Mouse (Mus musculus): Measurements from ENCODE around the gene Arhgef39. TPM values are rescaled to one million over a fixed set of nuclear protein-coding genes. Genes with fewer than 3 reads are reported as not detected.

The Arhgef39 gene
- polyA plus RNA-seq, 1 experiment: 12.7 TPM

GRCm38 (mm10) chr4:43519551-43519950 lies 20.1 kb upstream of the Arhgef39 start:
- H3K36me3 ChIP-seq (ENCODE audit: control insufficient read depth, insufficient read depth, low read length): no peaks in the 10 kb centered on the region
- H3K4me1 ChIP-seq (ENCODE audit: control insufficient read depth, insufficient read depth, insufficient read length): peaks cover 8% of the 10 kb centered on the region; the same call in 1 of the 2 replicates
- 82% methylated on average over 10 of the region's 10 CpGs for WGBS
- TF ChIP-seq CTCF (IDR thresholded peaks at IDR 0.05; ENCODE audit: extremely low read depth, insufficient read depth, insufficient read length, insufficient replicate concordance) (no peak), POLR2A (IDR thresholded peaks at IDR 0.05; ENCODE audit: low read depth, low read length) (no peak)
- DNase-seq (ENCODE audit: low read depth in 1 of 2, low spot score in 2 of 2): no peak
- no peak overlapping the region for H3K27ac ChIP-seq (ENCODE audit: insufficient read depth, low read length)
- no peak overlapping the region for H3K4me3 ChIP-seq (ENCODE audit: extremely low read depth, insufficient read depth, insufficient read length)
- H3K27me3 ChIP-seq (ENCODE audit: control insufficient read depth, insufficient read depth, low read length): peaks cover 11% of the 10 kb centered on the region

- Histone ChIP-seq H3K36me3 (ENCODE audit: control insufficient read depth, insufficient read depth, low read length) (no peaks in the 10 kb centered on the region), H3K27ac (ENCODE audit: insufficient read depth, low read length) (no peak overlapping the region), H3K4me1 (ENCODE audit: control insufficient read depth, insufficient read depth, insufficient read length) (no peaks in the 10 kb centered on the region; the same call in 1 of the 2 replicates), H3K27me3 (ENCODE audit: control insufficient read depth, insufficient read depth, low read length) (no peaks in the 10 kb centered on the region), H3K4me3 (ENCODE audit: extremely low read depth, insufficient read depth, insufficient read length) (no peak overlapping the region)
- no peak for DNase-seq (ENCODE audit: low read depth in 1 of 2, low spot score in 2 of 2)
- 77% methylated on average over 11 of the region's 11 CpGs for WGBS
- TF ChIP-seq POLR2A (IDR thresholded peaks at IDR 0.05; ENCODE audit: low read depth, low read length) (no peak), CTCF (IDR thresholded peaks at IDR 0.05; ENCODE audit: extremely low read depth, insufficient read depth, insufficient read length, insufficient replicate concordance) (no peak)
Observed at GRCm38 (mm10) chr4:43515764-43516708, 16.5 kb upstream of the Arhgef39 start.

GRCm38 (mm10) chr4:43513791-43514190 lies 14.3 kb upstream of the Arhgef39 start:
- Histone ChIP-seq H3K4me3 (ENCODE audit: extremely low read depth, insufficient read depth, insufficient read length) (no peak overlapping the region), H3K27me3 (ENCODE audit: control insufficient read depth, insufficient read depth, low read length) (no peaks in the 10 kb centered on the region), H3K36me3 (ENCODE audit: control insufficient read depth, insufficient read depth, low read length) (no peaks in the 10 kb centered on the region), H3K4me1 (ENCODE audit: control insufficient read depth, insufficient read depth, insufficient read length) (no peaks in the 10 kb centered on the region), H3K27ac (ENCODE audit: insufficient read depth, low read length) (no peak overlapping the region)
- WGBS: 90% methylated on average over 4 of the region's 4 CpGs
- no peak for DNase-seq (ENCODE audit: low read depth in 1 of 2, low spot score in 2 of 2)
- TF ChIP-seq CTCF (IDR thresholded peaks at IDR 0.05; ENCODE audit: extremely low read depth, insufficient read depth, insufficient read length, insufficient replicate concordance) (no peak), POLR2A (IDR thresholded peaks at IDR 0.05; ENCODE audit: low read depth, low read length) (no peak)

GRCm38 (mm10) chr4:43513300-43513699 lies 13.8 kb upstream of the Arhgef39 start:
- TF ChIP-seq CTCF (IDR thresholded peaks at IDR 0.05; ENCODE audit: extremely low read depth, insufficient read depth, insufficient read length, insufficient replicate concordance): no peak
- no peak for TF ChIP-seq POLR2A (IDR thresholded peaks at IDR 0.05; ENCODE audit: low read depth, low read length)
- H3K4me3 ChIP-seq (ENCODE audit: extremely low read depth, insufficient read depth, insufficient read length): no peak overlapping the region
- no peak overlapping the region for H3K27ac ChIP-seq (ENCODE audit: insufficient read depth, low read length)
- no peaks in the 10 kb centered on the region for H3K36me3 ChIP-seq (ENCODE audit: control insufficient read depth, insufficient read depth, low read length)
- no peaks in the 10 kb centered on the region for H3K4me1 ChIP-seq (ENCODE audit: control insufficient read depth, insufficient read depth, insufficient read length)
- H3K27me3 ChIP-seq (ENCODE audit: control insufficient read depth, insufficient read depth, low read length): no peaks in the 10 kb centered on the region
- 90% methylated on average over 4 of the region's 4 CpGs for WGBS
- DNase-seq (ENCODE audit: low read depth in 1 of 2, low spot score in 2 of 2): no peak

GRCm38 (mm10) chr4:43512653-43513052 lies 13.2 kb upstream of the Arhgef39 start:
- TF ChIP-seq POLR2A (IDR thresholded peaks at IDR 0.05; ENCODE audit: low read depth, low read length): no peak
- TF ChIP-seq CTCF (IDR thresholded peaks at IDR 0.05; ENCODE audit: extremely low read depth, insufficient read depth, insufficient read length, insufficient replicate concordance): no peak
- Histone ChIP-seq H3K4me3 (ENCODE audit: extremely low read depth, insufficient read depth, insufficient read length) (no peak overlapping the region), H3K27ac (ENCODE audit: insufficient read depth, low read length) (no peak overlapping the region), H3K36me3 (ENCODE audit: control insufficient read depth, insufficient read depth, low read length) (no peaks in the 10 kb centered on the region), H3K27me3 (ENCODE audit: control insufficient read depth, insufficient read depth, low read length) (no peaks in the 10 kb centered on the region), H3K4me1 (ENCODE audit: control insufficient read depth, insufficient read depth, insufficient read length) (peaks cover 5% of the 10 kb centered on the region; the same call in 1 of the 2 replicates)
- WGBS: 91% methylated on average over 7 of the region's 7 CpGs
- no peak for DNase-seq (ENCODE audit: low read depth in 1 of 2, low spot score in 2 of 2)

GRCm38 (mm10) chr4:43511675-43512454 lies 12.4 kb upstream of the Arhgef39 start:
- no peak for TF ChIP-seq POLR2A (IDR thresholded peaks at IDR 0.05; ENCODE audit: low read depth, low read length)
- TF ChIP-seq CTCF (IDR thresholded peaks at IDR 0.05; ENCODE audit: extremely low read depth, insufficient read depth, insufficient read length, insufficient replicate concordance): no peak
- DNase-seq (ENCODE audit: low read depth in 1 of 2, low spot score in 2 of 2): no peak
- peaks cover 5% of the 10 kb centered on the region; the same call in 1 of the 2 replicates for H3K4me1 ChIP-seq (ENCODE audit: control insufficient read depth, insufficient read depth, insufficient read length)
- no peaks in the 10 kb centered on the region for H3K36me3 ChIP-seq (ENCODE audit: control insufficient read depth, insufficient read depth, low read length)
- no peaks in the 10 kb centered on the region for H3K27me3 ChIP-seq (ENCODE audit: control insufficient read depth, insufficient read depth, low read length)
- H3K4me3 ChIP-seq (ENCODE audit: extremely low read depth, insufficient read depth, insufficient read length): no peak overlapping the region
- 86% methylated on average over 19 of the region's 19 CpGs for WGBS
- no peak overlapping the region for H3K27ac ChIP-seq (ENCODE audit: insufficient read depth, low read length)
